Mouse (Mus musculus) spleen, embryonic (tissue): ENCODE data around the gene Txlng.
"Not testable (repeated sequence)": the region's sequence is repeated elsewhere in the genome, so short reads cannot be mapped to it uniquely, and the experiment has no call there.

Experiments used
- CTCF ChIA-PET: fragments of 350-600 bp; sonication (Branson Sonifier 250); formaldehyde crosslinking; loops from one replicate; lab custom pipeline; 2022; lab: Charles Lee

The Txlng gene

GRCm38 (mm10) chrX:162829203-162829708 is at the start of gene Txlng:
Gene Txlng (minus strand): TSS chrX:162829454.
- CTCF ChIA-PET: no interaction called here

GRCm38 (mm10) chrX:162878236-162878635 is 49.0 kb upstream of the Txlng start:
- CTCF ChIA-PET: no interaction called here

- CTCF ChIA-PET: no interaction called here
Observed at GRCm38 (mm10) chrX:162873761-162874160, 44.5 kb upstream of the Txlng start.

- CTCF ChIA-PET: no interaction called here
Observed at GRCm38 (mm10) chrX:162871734-162872517, 42.7 kb upstream of the Txlng start.

GRCm38 (mm10) chrX:162868294-162868965 is 39.2 kb upstream of the Txlng start:
- CTCF ChIA-PET: no interaction called here

GRCm38 (mm10) chrX:162848682-162849081 is 19.4 kb upstream of the Txlng start:
- CTCF ChIA-PET: no interaction called here

- CTCF ChIA-PET: no interaction called here
Observed at GRCm38 (mm10) chrX:162845531-162845930, 16.3 kb upstream of the Txlng start.

- CTCF ChIA-PET: no interaction called here
Observed at GRCm38 (mm10) chrX:162844447-162845100, 15.3 kb upstream of the Txlng start.

GRCm38 (mm10) chrX:162832101-162832500 is 2.8 kb upstream of the Txlng start:
- CTCF ChIA-PET: interaction anchor here (0.6 kb wide), 1 partner anchor 56 kb away, joined by 3 read pairs; the partner anchor contains the start of gene Syap1

- CTCF ChIA-PET: interaction anchor here (0.6 kb wide), 1 partner anchor 57 kb away, joined by 3 read pairs; the partner anchor contains the start of gene Syap1
Observed at GRCm38 (mm10) chrX:162831542-162831941, 2.3 kb upstream of the Txlng start.

GRCm38 (mm10) chrX:162831036-162831435 is 1.8 kb upstream of the Txlng start:
- CTCF ChIA-PET: no interaction called here

- CTCF ChIA-PET: not testable (repeated sequence)
Observed at GRCm38 (mm10) chrX:162830313-162830712, 1.1 kb upstream of the Txlng start.

- CTCF ChIA-PET: no interaction called here
Observed at GRCm38 (mm10) chrX:162829741-162830140, 487 bp upstream of the Txlng start.

GRCm38 (mm10) chrX:162828783-162829182 is 471 bp downstream of the Txlng start:
- CTCF ChIA-PET: no interaction called here

GRCm38 (mm10) chrX:162828016-162828415 is 1.2 kb downstream of the Txlng start:
- CTCF ChIA-PET: no interaction called here

- CTCF ChIA-PET: no interaction called here
Observed at GRCm38 (mm10) chrX:162800371-162800770, 28.9 kb downstream of the Txlng start.

- CTCF ChIA-PET: not testable (repeated sequence)
Observed at GRCm38 (mm10) chrX:162791392-162791791, 37.9 kb downstream of the Txlng start.

GRCm38 (mm10) chrX:162788372-162788771 is 40.9 kb downstream of the Txlng start:
- CTCF ChIA-PET: no interaction called here

GRCm38 (mm10) chrX:162770726-162771125 is 58.5 kb downstream of the Txlng start:
- CTCF ChIA-PET: no interaction called here

GRCm38 (mm10) chrX:162761716-162762395 is 67.4 kb downstream of the Txlng start:
- CTCF ChIA-PET: interaction anchor here (0.6 kb wide), 1 partner anchor 21 kb away, joined by 4 read pairs; no protein-coding TSS in a partner anchor

- CTCF ChIA-PET: interaction anchor here (0.7 kb wide), 1 partner anchor 1529 kb away, joined by 3 read pairs; no protein-coding TSS in a partner anchor
Observed at GRCm38 (mm10) chrX:162760958-162761515, 68.2 kb downstream of the Txlng start.
